Mouse (Mus musculus): ENCODE data around the gene Tctn1. TPM values are rescaled to one million over a fixed set of nuclear protein-coding genes. Genes with fewer than 3 reads are reported as not detected.

Gene Tctn1
- polyA plus RNA-seq, 1 experiment from 2014 or later: 3.6 TPM

DNA sequence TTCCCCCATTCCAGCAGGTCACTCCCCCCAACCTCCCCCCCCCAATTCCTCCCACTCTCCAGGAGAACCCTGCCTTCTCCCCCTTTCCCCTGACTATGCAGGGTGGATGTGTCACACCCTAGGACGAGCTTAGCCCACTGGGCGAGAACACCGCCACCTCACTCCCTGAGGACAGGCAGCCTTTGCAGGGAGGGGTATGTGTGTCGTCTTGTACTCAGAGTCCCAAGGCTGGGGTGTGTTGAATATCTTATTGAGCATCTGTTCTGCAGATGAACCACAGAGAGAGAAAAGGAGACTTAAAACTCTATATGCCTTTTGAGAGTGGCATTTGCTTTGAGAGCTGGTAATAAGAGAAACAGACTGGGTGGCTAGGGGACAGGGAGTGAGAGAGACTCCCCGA lies 27.1 kb downstream of the Tctn1 start:
- Histone ChIP-seq H3K27me3 (ENCODE audit: control insufficient read depth, insufficient read depth, low read length) (no peaks in the 10 kb centered on the region), H3K9ac (ENCODE audit: low read length) (no peak overlapping the region), H3K36me3 (ENCODE audit: control insufficient read depth, insufficient read depth, low read length) (peaks cover 5% of the 10 kb centered on the region; the same call in 1 of the 2 replicates), H3K4me3 (ENCODE audit: low read depth, low read length) (no peak overlapping the region), H3K4me2 (ENCODE audit: low read depth, severe bottlenecking) (no peak overlapping the region), H3K4me1 (ENCODE audit: control insufficient read depth, insufficient read depth, low read length) (no peaks in the 10 kb centered on the region), H3K9me3 (ENCODE audit: control insufficient read depth, low read length) (no peaks in the 10 kb centered on the region), H3K27ac (replicated peaks; ENCODE audit: low read depth, low read length) (no peak overlapping the region)
- WGBS: 76% methylated on average over 5 of the region's 5 CpGs
- DNase-seq (ENCODE audit: low spot score) (no peak), ATAC-seq (ENCODE audit: insufficient number of reproducible peaks, low FRiP score, low TSS enrichment, low read depth) (no peak)

DNA sequence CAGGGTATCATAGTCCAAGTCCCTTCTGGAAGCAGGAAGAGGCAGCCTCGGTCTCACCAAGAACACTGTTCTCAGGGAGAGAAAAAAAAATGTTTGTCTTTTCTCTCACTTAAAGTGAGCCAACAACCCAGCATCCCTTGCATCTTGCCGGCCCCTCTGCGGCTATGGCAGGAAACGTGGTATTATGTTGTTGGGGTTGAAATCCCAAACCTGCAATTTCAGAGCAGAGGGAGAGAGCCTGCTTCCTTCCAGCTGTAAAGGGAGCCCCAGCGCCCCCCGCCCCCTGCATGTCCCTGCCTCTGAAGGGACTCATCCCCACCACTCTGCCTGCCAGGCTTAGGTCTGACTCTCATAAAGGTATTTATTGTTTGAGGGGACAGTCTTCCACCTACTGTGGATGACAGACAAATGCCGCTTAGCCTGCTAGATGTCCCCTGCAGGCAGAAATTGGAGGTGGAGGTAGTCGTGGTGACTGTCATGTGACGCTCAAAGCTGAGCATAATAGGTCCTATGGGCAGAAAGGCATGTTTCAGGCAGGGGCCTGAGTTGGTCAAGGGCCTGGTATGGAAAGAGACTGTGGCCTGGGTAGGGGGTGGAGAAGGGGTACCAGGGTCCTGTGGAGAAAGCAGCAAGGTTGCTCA lies 28.9 kb downstream of the Tctn1 start:
- no peaks in the 10 kb centered on the region for H3K4me1 ChIP-seq (ENCODE audit: control insufficient read depth, insufficient read depth, low read length)
- DNase-seq (ENCODE audit: low spot score): no peak

DNA sequence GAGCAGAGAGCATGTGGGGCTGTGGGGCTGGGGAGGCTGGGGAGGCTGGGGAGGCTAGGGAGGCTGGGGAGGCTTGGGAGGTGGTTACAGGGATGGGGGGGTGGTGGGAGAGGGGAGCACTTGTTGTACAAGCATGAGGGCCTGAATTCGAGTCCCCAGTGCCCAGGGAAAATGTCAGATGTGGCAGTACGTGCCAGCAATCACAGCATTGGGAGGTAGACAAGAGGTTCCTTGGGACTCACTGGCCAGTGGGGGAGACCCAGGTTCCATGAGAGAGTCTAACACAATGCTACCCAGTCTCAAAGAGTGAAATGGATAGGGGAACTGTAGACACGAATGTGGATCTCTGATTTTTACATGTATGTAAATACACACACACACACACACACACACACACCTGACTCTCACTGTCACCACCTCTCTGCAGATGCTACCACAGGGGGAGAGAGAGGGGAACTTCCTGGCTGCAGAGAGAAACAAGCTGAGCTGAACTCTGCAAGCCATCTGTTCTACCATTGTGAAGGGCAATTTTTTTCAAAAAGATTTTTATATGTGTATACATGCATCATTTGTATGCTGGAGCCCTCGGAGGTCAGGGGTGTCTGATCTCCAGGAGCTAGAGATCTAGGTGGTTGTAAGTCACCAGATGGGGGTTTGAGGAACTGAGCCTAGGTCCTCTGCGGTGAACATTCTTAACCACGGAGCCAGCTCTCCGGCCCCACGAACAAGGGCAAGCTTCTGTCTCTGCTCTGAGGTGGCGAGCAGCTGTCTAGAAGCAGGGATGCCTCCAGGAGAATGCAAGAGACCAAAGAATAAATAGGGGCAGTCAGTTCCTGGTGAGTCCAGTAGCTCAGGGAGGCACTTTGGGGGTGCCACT lies 29.7 kb downstream of the Tctn1 start:
- 85% methylated on average over 9 of the region's 9 CpGs for WGBS
- no peak overlapping the region for H3K4me2 ChIP-seq (ENCODE audit: low read depth, severe bottlenecking)

More for the DNA sequence above, 28.9 kb downstream of the Tctn1 start:
- Histone ChIP-seq H3K36me3 (ENCODE audit: control insufficient read depth, insufficient read depth, low read length) (no peaks in the 10 kb centered on the region; the same call in 1 of the 2 replicates), H3K4me3 (ENCODE audit: low read depth, low read length) (no peak overlapping the region), H3K4me2 (ENCODE audit: low read depth, severe bottlenecking) (no peak overlapping the region), H3K9ac (ENCODE audit: low read length) (no peak overlapping the region), H3K27ac (replicated peaks; ENCODE audit: low read depth, low read length) (no peak overlapping the region), H3K27me3 (ENCODE audit: control insufficient read depth, insufficient read depth, low read length) (no peaks in the 10 kb centered on the region), H3K9me3 (ENCODE audit: control insufficient read depth, low read length) (no peaks in the 10 kb centered on the region)
- WGBS: 69% methylated on average over 9 of the region's 9 CpGs
- ATAC-seq (ENCODE audit: insufficient number of reproducible peaks, low FRiP score, low TSS enrichment, low read depth): no peak

DNA sequence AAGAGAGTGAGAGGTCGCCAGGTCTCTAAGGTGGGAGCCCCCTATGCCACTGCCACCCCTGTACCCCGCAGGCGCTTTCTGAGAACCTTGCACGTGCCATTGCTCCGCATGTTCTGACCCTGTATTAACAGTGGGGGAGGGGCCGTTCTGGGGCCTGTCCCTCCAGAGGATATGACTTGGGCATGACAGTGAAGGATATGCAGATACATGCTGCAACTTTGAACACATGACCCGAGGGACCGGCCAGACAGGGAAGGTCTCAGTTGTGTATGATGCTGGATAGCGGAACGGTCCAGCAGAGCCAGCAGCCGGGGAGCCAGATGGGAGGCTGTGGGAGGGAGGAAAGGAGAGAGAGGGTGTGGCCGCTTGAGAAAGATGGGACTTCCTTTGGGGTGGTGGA lies 30.6 kb downstream of the Tctn1 start:
- Histone ChIP-seq H3K4me2 (ENCODE audit: low read depth, severe bottlenecking) (no peak overlapping the region), H3K36me3 (ENCODE audit: control insufficient read depth, insufficient read depth, low read length) (no peaks in the 10 kb centered on the region; the same call in 1 of the 2 replicates), H3K9ac (ENCODE audit: low read length) (no peak overlapping the region), H3K4me3 (ENCODE audit: low read depth, low read length) (no peak overlapping the region), H3K9me3 (ENCODE audit: control insufficient read depth, low read length) (no peaks in the 10 kb centered on the region), H3K4me1 (ENCODE audit: control insufficient read depth, insufficient read depth, low read length) (no peaks in the 10 kb centered on the region), H3K27me3 (ENCODE audit: control insufficient read depth, insufficient read depth, low read length) (no peaks in the 10 kb centered on the region), H3K27ac (replicated peaks; ENCODE audit: low read depth, low read length) (no peak overlapping the region)
- DNase-seq (ENCODE audit: low spot score): no peak
- WGBS: 89% methylated on average over 12 of the region's 12 CpGs
- no peak for ATAC-seq (ENCODE audit: insufficient number of reproducible peaks, low FRiP score, low TSS enrichment, low read depth)

More for the DNA sequence above, 29.7 kb downstream of the Tctn1 start:
- Histone ChIP-seq H3K4me3 (ENCODE audit: low read depth, low read length) (no peak overlapping the region), H3K36me3 (ENCODE audit: control insufficient read depth, insufficient read depth, low read length) (no peaks in the 10 kb centered on the region; the same call in 1 of the 2 replicates), H3K9me3 (ENCODE audit: control insufficient read depth, low read length) (no peaks in the 10 kb centered on the region), H3K9ac (ENCODE audit: low read length) (no peak overlapping the region), H3K27ac (replicated peaks; ENCODE audit: low read depth, low read length) (no peak overlapping the region), H3K27me3 (ENCODE audit: control insufficient read depth, insufficient read depth, low read length) (no peaks in the 10 kb centered on the region), H3K4me1 (ENCODE audit: control insufficient read depth, insufficient read depth, low read length) (no peaks in the 10 kb centered on the region)
- ATAC-seq (ENCODE audit: insufficient number of reproducible peaks, low FRiP score, low TSS enrichment, low read depth): no peak
- no peak for DNase-seq (ENCODE audit: low spot score)

DNA sequence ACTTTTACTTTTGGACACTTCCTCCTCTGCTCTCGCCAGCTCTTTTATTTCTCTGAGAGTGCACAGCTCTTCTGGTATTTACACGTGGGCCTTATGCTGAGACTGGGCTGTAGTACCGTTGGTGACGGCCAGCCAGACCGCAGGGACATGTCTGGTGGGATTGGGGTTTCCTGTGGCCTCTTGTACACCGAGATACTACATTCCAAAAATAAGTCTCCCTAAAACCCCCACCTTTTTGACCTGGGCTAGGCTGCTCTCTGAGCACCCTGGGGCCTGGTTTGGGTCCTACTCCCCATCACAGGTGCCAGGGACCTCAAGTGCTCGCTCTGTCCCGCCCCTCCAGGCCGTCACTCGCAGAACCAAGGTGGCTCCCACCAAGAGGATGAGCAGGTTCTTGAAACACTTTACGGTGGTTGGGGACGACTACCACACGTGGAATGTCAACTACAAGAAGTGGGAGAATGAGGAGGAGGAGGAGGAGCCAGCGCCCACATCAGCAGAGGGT lies 31.1 kb downstream of the Tctn1 start:
- H3K9me3 ChIP-seq (ENCODE audit: control insufficient read depth, low read length): peaks cover 3% of the 10 kb centered on the region; the same call in 1 of the 2 replicates
- H3K4me1 ChIP-seq (ENCODE audit: control insufficient read depth, insufficient read depth, low read length): no peaks in the 10 kb centered on the region
- no peak overlapping the region for H3K4me2 ChIP-seq (ENCODE audit: low read depth, severe bottlenecking)
- H3K36me3 ChIP-seq (ENCODE audit: control insufficient read depth, insufficient read depth, low read length): no peaks in the 10 kb centered on the region; the same call in 1 of the 2 replicates
- no peak overlapping the region for H3K4me3 ChIP-seq (ENCODE audit: low read depth, low read length)
- DNase-seq (ENCODE audit: low spot score): no peak
- no peak overlapping the region for H3K27ac ChIP-seq (replicated peaks; ENCODE audit: low read depth, low read length)
- ATAC-seq (ENCODE audit: insufficient number of reproducible peaks, low FRiP score, low TSS enrichment, low read depth): no peak
- H3K27me3 ChIP-seq (ENCODE audit: control insufficient read depth, insufficient read depth, low read length): no peaks in the 10 kb centered on the region
- WGBS: 91% methylated on average over 14 of the region's 14 CpGs
- no peak overlapping the region for H3K9ac ChIP-seq (ENCODE audit: low read length)

DNA sequence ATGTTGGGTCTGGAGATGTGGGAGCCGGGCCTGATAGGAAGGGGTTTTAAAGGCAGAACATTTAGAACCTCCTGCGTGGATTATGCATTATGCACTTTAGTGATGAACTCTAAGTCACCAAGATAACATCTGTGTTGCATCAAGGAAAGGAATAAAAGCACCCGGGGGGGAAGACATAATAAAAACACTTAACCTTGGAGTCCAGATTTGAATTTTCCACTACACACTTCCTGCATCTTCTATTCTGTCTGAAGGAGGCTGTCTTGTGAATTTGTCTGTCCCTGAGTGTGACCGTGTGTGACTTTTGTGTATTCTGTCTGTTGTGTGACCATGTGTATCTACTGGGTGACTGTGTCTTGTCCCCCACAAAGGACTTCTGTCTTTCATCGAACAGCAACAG lies 32.3 kb downstream of the Tctn1 start:
- DNase-seq (ENCODE audit: low spot score): no peak
- H3K4me2 ChIP-seq (ENCODE audit: low read depth, severe bottlenecking): no peak overlapping the region
- no peaks in the 10 kb centered on the region for H3K27me3 ChIP-seq (ENCODE audit: control insufficient read depth, insufficient read depth, low read length)
- ATAC-seq (ENCODE audit: insufficient number of reproducible peaks, low FRiP score, low TSS enrichment, low read depth): no peak
- no peaks in the 10 kb centered on the region for H3K4me1 ChIP-seq (ENCODE audit: control insufficient read depth, insufficient read depth, low read length)
- 68% methylated on average over 5 of the region's 5 CpGs for WGBS
- peaks cover 3% of the 10 kb centered on the region; the same call in 1 of the 2 replicates for H3K9me3 ChIP-seq (ENCODE audit: control insufficient read depth, low read length)
- H3K9ac ChIP-seq (ENCODE audit: low read length): no peak overlapping the region
- no peak overlapping the region for H3K4me3 ChIP-seq (ENCODE audit: low read depth, low read length)
- H3K27ac ChIP-seq (replicated peaks; ENCODE audit: low read depth, low read length): no peak overlapping the region
- H3K36me3 ChIP-seq (ENCODE audit: control insufficient read depth, insufficient read depth, low read length): no peaks in the 10 kb centered on the region

DNA sequence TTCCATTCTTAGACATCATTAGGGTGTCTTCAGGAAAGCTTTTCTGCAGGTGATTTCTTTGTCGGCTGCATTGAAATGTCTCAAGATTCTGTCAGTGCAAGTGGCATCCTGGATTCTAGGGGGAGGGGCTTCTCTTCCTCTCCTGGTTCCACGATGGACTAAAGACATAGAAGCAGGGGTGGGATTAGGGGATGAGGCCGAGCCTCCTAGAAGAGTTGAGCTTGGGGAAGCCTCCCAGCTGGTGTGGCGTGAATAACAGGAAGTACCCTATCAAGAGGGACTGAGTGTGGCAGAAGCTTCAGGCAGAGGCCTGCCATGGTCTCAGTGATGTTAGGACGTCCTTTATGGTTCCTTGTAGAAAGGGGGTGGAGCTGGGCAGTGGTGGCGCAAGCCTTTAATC lies 32.8 kb downstream of the Tctn1 start:
- 68% methylated on average over 6 of the region's 6 CpGs for WGBS
- ATAC-seq (ENCODE audit: insufficient number of reproducible peaks, low FRiP score, low TSS enrichment, low read depth) (no peak), DNase-seq (ENCODE audit: low spot score) (no peak)
- Histone ChIP-seq H3K4me3 (ENCODE audit: low read depth, low read length) (no peak overlapping the region), H3K4me1 (ENCODE audit: control insufficient read depth, insufficient read depth, low read length) (no peaks in the 10 kb centered on the region), H3K9ac (ENCODE audit: low read length) (no peak overlapping the region), H3K36me3 (ENCODE audit: control insufficient read depth, insufficient read depth, low read length) (no peaks in the 10 kb centered on the region), H3K27ac (replicated peaks; ENCODE audit: low read depth, low read length) (no peak overlapping the region), H3K9me3 (ENCODE audit: control insufficient read depth, low read length) (peaks cover 3% of the 10 kb centered on the region; the same call in 1 of the 2 replicates), H3K4me2 (ENCODE audit: low read depth, severe bottlenecking) (no peak overlapping the region), H3K27me3 (ENCODE audit: control insufficient read depth, insufficient read depth, low read length) (no peaks in the 10 kb centered on the region)

DNA sequence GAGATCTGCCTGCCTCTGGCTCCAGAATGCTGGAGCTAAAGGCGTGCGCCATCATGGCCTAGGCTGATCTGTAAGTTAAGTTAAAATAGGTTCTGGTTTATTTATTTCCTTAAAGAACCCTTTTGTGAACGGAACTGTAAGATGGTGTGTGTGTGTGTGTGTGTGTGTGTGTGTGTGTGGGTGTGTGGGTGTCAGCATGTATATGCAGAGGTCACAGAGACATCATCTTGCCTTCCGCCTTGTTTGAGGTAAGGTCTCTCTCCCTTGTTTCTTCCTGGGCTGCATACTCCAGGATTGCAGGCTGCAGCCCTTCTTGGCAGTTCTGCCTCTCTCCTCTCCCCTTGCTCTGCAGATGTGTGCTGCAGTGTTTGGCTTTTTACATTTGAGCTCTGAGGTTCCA lies 33.4 kb downstream of the Tctn1 start:
- H3K27me3 ChIP-seq (ENCODE audit: control insufficient read depth, insufficient read depth, low read length): no peaks in the 10 kb centered on the region
- no peaks in the 10 kb centered on the region for H3K36me3 ChIP-seq (ENCODE audit: control insufficient read depth, insufficient read depth, low read length)
- H3K9ac ChIP-seq (ENCODE audit: low read length): no peak overlapping the region
- 92% methylated on average over 4 of the region's 4 CpGs for WGBS
- no peak for DNase-seq (ENCODE audit: low spot score)
- H3K4me2 ChIP-seq (ENCODE audit: low read depth, severe bottlenecking): no peak overlapping the region
- no peak for ATAC-seq (ENCODE audit: insufficient number of reproducible peaks, low FRiP score, low TSS enrichment, low read depth)
- no peak overlapping the region for H3K27ac ChIP-seq (replicated peaks; ENCODE audit: low read depth, low read length)
- no peaks in the 10 kb centered on the region for H3K4me1 ChIP-seq (ENCODE audit: control insufficient read depth, insufficient read depth, low read length)
- H3K9me3 ChIP-seq (ENCODE audit: control insufficient read depth, low read length): peaks cover 3% of the 10 kb centered on the region; the same call in 1 of the 2 replicates
- no peak overlapping the region for H3K4me3 ChIP-seq (ENCODE audit: low read depth, low read length)
